Mouse (Mus musculus) lung, postnatal 36 days (tissue): ENCODE measurements around the gene Eif4a1.

Experiments used
- DNase-seq: peaks from one replicate; pipeline ENCODE4 v3.0.0; 2022; ENCODE audit warnings: mixed read lengths

Eif4a1 gene

DNA sequence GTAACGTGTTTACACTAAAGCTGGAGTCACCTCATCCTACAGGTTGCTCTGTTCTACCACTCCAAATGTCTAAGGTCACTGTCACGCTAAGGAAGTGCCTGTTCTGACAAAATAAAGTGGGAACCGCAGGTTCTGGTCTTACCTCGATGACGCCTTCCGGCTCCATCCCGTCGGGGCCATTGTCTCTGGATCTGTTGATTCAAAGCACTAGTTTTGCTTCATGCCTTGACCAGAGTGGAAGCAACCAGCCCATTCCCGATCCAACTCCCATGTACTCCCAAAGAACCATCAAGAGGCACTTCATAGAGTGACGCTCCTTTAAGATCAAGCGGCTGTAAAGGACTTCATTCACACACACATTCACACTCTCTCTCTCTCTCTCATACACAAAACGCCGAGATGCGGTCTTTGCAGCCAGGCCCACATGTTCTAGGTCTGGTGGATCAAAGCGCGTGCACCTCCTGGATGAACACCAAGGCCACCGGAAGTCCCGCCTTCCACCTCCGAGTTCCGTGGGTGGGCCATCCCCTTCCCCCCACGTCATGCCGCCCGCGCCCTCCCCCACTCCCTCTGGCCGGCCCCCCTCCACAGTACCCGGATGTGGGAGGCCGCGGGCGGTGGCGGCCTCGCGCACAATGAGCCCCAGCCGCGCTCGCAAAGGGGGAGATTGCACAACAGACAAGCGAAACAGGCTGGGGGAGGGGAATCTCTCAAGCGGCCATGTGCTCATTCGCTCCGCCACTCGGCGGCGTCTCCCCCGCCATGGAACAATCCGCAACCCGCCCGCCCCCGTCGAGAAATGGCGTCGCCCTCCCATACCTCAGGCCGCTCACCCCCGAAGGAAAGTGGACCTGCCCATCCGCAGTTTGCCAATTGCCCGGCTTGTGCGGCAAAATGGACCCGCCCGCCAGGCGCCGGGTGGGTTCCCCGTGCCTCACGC lies 1.2 kb downstream of the Eif4a1 start:
- peak; percentile 97 for DNase-seq

DNA sequence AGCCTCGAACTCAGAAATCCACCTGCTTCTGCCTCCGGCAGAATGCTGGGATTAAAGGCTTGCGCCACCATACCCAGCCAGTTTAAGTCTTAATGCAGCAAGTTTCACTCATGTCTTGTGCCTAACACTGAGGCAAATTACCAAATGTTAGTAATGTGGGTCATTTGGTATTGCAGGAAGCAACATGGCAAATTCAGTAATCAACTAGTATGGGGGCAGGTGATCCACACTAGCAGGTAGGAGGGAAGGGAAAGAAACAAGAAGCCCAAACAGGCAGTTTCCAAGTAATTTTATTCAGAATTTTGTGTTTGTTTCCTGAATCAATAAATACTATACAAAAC lies 5.6 kb downstream of the Eif4a1 start:
- DNase-seq = no peak

DNA sequence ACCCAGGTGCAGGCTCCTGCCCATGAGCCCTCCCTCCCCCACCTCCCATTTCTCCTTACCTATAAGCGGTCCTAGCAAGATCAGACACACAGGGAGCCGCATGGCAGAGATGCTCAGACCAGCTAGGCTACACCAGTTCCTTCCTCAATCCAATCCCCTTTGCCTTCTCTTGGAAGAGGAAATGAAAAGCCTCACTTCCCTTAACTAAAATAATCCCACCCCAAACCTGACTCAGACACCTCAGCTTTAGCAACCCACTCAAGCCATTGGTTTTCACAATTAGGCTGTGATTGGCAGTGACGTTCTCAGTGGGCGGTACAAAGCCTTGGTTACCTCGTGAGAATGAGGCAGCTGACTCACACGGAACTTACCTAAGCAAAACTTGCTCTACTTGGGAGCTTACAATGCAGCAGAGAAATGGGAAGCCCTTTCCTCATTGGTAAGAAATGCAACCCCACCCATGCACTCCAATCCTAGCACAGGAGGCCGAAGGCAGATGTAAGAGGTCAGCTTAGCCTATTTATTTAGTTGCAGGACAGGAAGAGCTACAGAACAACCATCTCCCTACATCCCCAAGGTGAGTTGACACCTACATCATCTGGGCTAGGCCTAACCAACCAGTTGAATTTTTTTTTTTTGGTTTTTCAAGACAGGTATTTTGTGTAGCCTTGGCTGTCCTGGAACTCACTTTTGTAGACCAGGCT lies 6.1 kb downstream of the Eif4a1 start, which contains the start of gene Cd68:
TSS of gene Cd68 (minus strand) at position 193 of the 704 bp plus-strand sequence.
- peak; percentile 88 for DNase-seq

DNA sequence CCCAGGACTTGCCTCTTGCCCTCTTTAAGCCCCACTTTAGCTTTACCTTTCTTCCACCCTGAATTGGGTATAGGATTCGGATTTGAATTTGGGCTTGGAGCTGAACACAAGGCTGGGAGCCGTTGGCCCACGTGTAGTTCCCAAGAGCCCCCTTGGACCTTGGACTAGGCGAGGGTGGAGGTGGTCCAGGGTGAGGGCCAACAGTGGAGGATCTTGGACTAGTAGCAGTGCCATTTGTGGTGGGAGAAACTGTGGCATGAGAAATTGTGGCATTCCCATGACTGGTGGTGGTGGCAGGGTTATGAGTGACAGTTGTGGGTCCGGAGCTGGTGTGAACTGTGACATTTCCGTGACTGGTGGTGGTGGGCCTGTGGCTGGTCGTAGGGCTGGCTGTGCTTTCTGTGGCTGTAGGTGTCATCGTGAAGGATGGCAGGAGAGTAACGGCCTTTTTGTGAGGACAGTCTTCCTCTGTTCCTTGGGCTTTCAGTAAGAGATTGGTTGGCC lies 6.7 kb downstream of the Eif4a1 start:
- DNase-seq = no peak

- no peak for DNase-seq
Measured at GRCm38 (mm10) chr11:69664841-69665240, 7.4 kb downstream of the Eif4a1 start.

GRCm38 (mm10) chr11:69663795-69664194 lies 8.4 kb downstream of the Eif4a1 start:
- no peak for DNase-seq

- no peak for DNase-seq
Measured at GRCm38 (mm10) chr11:69662967-69663671, 9.1 kb downstream of the Eif4a1 start.

- DNase-seq = peak; percentile 96
Measured at GRCm38 (mm10) chr11:69662213-69662966, 9.8 kb downstream of the Eif4a1 start, which contains the start of gene Mpdu1. TSS of gene Mpdu1 (minus strand) at chr11:69662642.

DNA sequence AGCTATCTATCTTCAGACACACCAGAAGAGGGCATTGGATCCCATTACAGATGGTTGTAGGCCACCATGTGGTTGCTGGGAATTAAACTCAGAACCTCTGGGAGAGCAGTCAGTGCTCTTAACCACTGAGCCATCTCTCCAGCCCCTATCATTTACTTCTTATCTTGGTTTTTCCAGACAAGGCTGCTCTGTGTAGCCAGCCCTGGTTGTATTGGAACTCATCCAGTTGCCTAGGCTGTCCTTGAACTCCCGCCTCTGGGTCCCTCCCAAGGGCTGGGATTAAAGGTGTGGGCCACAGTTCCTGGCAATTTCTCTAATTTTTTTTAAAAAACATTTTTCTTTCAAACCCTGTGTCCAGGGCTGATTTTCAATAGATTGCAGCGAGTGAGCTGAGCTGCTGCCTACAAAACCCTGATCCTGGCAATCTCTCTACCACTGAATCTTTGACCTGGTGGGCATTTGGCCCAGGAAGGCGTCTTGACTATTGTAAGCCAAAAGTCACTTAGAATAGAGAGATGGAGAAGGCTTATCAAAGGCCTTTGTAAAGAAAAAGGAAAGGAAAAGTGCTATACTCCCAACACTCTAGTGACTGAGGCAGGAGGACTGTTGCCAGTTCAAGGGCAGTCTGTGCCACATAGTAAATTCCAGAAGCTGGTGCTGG lies 10.9 kb downstream of the Eif4a1 start:
- no peak for DNase-seq

GRCm38 (mm10) chr11:69657462-69657881 lies 14.8 kb downstream of the Eif4a1 start:
- no peak for DNase-seq

DNA sequence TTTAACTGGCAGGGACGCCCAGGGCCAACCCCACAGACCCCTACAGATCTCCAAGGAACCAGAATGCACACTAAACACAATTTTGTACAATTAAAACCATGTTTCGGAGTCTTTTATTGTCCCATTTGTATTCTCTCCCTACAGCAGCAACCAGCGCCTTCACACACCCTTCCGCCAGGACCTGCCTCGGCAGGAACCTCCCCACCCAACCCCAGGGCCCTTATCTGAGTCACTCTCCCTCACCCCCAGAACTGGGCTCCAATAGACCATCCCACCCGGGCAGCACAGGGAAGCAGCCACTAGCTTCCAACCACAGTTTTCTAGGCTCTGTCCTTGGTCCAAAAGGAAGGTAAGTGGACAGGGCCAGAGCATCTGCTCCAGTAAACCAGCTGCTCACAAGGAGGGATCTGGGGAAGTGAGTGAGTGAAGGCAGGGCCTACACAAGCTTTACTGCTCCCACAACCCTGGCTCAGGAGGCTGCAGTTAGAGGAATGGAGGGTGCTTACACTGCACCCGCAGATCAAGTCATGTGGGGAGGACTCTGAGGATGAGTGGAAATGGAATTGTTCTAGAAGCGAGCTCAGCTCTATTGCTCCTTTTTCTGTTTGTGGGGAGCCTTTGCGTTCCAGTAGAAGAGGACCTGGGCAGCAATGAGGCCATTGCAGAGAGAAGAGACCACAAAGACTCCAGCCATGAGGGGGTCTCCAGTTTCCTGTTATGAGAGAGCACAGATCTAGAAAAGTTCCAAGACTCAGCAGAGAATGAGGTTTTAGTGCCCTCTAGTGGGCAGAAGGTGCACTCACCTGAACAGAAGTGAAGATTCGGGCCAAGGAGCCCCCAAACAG lies 15.4 kb downstream of the Eif4a1 start:
- peak; percentile 73 for DNase-seq

DNA sequence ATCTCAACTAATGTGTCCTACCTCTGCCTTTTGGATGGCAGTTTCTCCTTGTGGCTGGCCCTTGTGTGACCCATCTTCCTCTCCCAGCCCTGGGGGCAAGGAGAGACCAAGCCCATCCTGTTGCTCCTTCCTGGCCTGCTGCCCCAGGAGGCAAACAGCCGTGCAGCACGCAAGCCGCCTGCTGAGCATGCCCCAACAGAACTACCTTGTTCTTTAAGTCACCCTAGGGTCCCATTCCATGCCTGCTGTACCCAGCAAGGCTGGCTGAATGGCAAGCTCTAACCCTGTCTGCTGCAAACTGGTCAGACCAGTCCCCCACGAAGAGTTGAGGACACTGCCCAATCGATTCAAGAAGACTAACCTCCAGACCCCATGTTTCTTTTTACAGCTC lies 16.2 kb downstream of the Eif4a1 start:
- no peak for DNase-seq

DNA sequence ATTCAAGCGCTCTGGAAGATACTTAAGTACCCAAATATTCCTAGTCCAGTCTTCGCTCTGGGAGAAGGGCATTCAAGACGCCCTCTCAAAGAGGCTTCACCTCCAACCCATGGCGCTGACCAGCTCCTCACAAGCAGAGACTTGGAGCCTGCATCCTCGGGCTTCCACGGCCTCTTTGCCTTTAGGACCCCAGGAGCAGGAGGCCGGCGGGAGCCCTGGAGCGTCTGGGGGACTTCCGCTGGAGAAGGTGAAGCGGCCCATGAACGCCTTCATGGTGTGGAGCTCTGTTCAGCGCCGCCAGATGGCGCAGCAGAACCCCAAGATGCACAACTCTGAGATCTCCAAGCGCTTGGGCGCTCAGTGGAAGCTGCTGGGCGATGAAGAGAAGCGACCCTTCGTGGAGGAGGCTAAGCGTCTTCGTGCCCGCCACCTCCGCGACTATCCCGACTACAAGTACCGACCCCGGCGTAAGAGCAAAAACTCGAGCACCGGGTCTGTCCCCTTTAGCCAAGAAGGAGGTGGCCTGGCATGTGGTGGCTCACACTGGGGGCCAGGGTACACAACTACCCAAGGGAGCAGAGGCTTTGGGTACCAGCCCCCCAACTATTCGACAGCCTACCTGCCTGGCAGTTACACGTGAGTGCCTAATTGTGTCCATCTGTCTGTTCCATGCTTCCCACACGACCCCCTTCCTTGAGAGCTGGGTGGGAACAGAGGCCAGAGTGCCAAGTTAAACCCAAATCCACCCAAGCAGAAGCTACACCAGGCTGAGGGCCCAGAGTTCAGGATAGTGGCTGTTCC lies 16.8 kb downstream of the Eif4a1 start, which contains the start of gene Sox15:
TSS of gene Sox15 (plus strand) at position 51 of the 801 bp plus-strand sequence.
- DNase-seq = peak; percentile 80

DNA sequence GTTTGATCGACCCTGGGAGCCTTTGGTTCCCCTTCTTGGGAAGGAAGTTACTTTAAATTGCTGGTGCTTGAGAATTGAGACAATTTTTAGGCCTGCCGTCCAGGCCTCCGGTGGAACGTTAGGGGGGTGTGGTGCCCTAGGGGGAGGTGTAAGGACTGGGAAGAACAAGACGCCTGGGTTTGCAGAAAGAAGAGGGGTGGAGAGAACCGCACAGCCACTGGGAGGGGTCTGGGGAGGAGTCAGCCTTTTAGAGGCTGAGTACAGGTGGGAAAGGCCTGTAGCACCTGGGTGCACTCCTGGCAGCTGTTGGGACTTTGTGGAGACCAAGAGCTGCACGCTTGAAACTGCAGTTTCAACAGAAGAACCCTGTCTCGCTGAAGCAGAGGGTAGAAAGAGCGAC lies 17.5 kb downstream of the Eif4a1 start:
- peak; percentile 39 for DNase-seq

DNA sequence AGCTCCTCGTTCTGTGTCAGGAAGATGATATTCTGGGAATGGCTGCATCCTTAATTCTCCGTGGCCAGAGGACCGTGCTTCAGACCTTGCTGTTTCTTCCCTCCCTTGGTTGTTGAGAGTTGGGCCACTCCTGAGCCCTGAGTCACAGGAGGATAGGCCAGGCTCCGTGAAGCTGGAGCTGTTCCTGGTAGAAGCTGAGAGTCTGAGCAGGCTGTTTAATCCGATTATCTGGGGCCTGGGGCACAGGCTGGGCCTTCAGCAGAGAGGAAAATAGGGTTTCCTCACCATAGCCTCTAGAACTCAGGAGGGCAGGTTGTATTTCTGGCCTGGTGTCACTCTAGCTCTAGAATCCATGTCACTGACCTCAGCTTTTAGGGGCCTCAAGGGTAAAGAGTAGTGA lies 18.8 kb downstream of the Eif4a1 start:
- DNase-seq = no peak

DNA sequence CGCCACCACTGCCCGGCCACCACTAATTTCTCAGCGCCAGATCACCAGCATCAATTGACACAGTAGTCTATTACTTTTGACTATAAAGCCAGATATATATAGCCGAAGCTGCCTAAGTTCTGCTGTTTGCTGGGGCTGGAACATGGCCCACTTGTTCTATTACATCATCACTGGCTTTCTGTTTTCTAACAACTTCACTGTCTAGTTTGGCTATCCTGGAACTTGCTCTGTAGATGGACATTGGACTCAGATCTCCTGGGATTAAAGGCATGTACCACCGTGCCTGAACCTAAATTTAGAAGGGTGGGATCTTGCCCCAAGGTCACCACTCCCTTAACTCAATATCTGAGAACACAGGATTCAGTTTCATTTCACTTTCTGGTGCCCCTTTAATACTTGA lies 26.4 kb downstream of the Eif4a1 start:
- DNase-seq = no peak

DNA sequence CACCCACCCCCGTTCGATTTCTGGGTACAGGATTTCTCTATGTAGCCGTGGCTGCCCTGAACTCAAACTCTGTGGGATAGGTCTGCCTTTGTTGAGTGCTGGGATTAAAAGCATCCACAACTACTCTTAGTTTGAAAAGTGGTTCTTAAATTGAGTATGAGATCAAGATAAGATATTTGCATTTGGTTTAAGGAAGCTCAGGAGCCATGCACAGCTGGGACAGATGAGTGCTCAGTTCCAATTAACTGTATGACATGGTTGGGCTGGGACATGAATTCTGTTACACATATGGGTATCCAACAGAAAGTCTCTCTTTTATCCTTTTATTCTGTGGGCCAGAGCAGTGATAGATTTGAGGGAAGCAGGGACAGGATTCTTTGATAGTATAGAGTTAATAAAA lies 36.8 kb downstream of the Eif4a1 start:
- DNase-seq = no peak

DNA sequence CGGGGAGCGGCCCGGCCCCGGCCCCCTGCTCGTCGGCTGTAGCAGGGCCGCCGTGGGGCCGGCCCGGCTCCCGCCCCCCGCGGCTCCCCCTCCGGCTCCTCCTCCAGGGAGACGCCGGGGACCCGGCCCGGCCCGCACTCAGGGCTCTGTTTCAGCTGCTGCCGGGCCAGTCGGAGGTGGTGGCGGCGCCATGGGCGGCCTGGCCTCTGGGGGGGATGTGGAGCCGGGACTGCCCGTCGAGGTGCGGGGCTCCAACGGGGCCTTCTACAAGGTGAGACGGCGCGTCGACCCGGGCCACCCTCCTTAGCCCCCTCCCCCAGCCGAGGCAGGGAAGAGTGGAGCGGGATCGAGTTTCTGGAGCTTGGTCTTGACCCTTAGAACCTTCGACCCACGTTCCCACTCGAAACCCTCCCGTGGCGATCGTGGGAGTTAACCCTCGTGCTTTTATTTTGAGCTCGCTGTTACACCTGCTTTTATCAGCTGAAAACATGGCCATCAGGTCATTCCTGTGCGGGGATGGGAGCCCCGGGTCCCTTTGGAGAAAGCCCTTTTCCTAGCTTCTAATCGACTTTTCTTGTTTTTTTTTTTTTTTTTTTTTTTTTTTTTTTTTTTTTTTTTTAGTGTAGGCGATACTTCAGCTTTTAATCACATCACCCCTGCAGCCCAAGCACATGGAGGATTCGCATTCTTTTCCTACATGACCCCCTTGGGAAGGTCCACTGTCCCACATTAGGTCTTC lies 38.9 kb downstream of the Eif4a1 start:
- DNase-seq = peak; percentile 66
